Mouse (Mus musculus): ENCODE data around the gene Prrg1.
"Not testable (repeated sequence)": the region's sequence is repeated elsewhere in the genome, so short reads cannot be mapped to it uniquely, and the experiment has no call there.

The Prrg1 gene

DNA sequence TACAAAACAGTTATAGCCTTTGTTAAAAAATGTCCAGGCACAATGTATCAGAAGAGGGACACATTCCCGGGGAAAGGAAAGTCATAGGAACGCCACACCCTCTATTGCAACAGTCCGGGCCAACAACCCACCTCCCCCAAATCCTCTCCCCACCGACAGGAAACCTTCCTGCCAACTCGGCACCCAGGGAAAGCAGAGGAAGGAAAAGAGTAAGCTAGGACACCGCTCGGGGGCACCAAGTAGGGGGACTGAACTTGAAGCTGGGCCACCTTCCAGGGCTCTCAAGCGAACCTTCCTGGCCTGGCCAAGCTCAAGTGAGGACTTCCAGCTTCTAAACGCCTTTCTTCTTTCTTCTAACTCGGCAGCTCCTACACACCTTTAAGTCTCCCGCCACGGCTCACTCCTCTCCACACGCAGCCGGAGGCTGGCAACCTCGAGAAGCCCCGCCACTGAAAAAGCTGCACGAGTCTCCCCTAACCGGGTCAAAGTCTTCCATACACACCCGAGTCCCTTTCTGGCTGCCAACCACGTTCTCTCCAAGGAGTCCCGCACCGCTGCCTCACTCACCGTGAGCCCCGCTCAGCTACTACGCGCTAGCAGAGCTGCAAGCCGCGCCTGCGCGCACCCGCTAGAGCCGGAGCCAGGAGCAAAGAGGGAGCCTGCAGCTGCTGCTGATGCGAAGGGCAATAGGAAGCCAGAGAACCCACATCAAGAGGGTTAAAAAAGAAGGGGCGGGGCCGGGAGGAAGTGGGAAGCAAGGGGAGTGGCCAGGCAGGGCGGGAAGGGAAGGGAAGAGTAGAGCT is at the start of gene Prrg1:
Prrg1 (minus strand) TSS at position 695 of the 803 bp plus-strand sequence.
- DNase-seq (ENCODE audit: low spot score) = peak; percentile 10

DNA sequence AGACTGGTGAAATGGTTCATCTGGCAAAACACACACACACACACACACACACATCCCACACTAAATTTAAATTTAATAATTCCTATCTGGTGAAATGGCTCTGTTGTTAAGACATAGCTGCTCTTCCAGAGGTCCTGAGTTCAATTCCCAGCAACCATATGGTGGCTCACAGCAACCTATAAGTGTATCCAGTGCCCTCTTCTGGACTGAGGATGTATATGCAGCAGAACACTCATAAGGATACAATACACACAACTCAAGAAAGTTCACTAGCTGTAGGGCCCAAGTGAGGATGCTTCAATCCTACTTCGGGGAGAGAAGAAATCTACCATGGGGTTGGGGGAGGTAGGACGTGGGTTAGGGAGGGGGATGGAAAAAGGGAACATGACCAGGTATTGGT is 22.1 kb upstream of the Prrg1 start:
- DNase-seq (ENCODE audit: low spot score) = no peak

DNA sequence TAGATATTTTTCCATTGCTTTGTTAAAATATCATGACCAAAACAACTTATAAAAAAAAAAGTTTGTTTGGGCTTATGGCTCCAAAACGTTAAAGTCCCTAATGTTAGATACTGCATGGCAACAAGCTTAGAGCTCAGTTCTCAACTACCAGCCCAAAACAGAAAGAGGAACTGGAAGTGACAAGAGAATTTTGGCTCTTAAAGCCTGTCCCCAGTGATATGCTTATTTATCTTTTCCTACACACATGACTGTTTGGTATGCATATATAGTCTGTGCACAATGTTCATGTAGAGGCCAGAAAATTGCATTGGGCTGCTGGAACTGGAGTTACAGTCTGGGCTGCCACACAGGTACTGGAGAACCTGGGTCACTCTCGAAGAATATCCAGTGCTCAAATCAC is 9.4 kb upstream of the Prrg1 start:
- DNase-seq (ENCODE audit: low spot score) = no peak

DNA sequence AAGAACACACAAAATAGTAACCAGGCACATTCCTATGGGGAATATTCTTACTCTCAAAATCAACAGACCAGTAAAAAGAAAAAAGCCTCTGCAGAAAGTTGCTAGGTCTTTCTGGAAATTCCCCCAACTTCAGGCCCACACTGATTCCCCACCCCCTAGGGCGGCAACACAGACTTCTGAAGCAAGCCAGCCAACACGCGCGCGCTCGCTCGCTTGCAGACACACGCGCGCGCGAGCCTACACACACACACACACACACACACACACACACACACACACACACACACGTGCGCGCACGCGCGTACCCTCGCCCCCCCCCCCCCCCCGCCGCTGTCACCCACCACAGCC is 868 bp downstream of the Prrg1 start:
- DNase-seq (ENCODE audit: low spot score) = no peak

DNA sequence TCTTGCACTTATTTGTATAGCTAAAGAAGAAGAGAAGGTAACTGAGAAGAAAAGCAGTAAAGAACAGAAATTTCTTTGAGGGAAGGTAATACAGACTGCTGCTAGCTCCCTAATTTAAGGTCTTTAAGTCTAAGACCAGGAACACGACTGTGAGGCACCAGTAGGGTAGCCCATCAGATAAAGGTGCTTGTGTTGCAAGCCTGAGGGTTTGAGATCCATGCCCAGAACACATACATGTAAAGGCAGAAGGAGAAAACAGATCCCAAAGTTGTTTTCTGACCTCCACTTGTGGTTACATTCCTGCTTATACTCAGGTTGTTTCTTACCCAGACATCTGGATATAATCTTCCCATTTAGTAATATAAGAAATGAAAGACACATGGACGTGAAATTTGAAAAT is 20.2 kb downstream of the Prrg1 start:
- DNase-seq (ENCODE audit: low spot score) = no peak

DNA sequence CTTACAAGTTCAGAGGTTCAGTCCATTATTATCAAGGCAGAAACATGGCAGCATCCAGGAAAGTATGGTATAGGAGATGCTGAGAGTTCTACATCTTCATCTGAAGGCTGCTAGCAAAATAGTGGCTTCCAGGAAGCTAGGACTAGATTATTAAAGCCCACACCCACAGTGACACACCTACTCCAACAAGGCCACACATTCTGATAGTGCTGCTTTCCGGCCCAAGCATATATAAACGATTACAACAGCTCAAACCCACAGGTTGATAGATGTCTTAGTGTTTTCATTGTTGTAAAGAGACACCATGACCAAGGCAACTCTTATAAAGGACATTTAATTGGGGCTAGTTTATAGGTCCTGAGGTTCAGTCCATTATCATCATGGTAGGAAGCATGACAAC is 30.3 kb downstream of the Prrg1 start:
- DNase-seq (ENCODE audit: low spot score) = no peak

DNA sequence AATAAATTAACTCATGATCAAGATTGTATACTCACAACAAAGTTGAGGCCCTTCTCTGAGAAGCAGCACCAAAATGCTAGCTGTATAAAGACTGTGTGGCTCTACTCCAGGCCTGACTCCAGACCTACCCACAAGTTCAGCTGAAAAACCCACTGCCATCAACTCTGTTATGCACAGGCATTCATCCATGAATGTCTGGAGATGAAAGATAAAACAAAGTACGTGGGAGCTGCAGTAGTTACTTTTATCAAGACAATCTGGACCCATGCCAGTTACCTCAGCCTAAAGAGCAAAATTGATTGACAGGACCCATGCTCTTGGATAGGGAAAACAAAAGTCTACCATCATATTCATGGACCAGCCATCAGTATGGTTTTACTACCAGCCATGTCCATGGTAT is 31.0 kb downstream of the Prrg1 start:
- DNase-seq (ENCODE audit: low spot score) = no peak

DNA sequence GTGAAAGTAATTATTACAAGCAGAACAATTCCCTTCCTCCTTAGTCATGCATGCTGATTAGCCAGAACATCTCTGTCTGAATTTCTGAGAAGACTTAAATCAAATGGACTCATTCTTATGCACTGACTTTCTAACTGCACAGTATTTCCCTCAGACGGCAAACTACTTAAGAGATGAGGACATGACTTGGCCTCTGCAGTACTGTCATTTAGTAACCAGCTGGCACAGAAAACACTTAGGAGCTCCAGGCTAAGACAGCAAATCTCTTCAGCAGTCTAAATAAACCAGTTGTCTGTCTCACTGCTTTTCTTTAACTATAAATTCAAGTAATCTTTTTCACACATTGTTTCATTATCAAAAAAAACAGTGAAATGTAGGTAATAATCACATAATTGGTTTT is 36.0 kb downstream of the Prrg1 start:
- no peak for DNase-seq (ENCODE audit: low spot score)

DNA sequence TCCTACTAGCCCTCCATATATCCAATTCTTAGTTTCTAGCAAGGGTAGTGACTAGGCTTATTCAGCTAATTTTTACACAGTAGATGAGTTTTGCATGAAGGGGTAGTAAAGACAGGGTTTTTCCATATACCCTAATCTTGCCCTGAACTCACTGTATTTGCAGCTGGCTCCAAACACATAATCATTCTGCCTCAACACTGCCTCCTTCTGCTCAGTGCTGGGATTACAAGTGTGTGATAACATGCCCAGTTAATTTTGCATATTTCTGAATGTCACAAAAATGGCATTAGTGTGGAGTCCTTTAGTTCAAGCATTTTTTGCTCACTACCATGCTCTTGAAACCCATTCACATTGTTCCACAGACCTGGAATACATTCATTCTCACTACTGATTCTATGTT is 44.0 kb downstream of the Prrg1 start:
- DNase-seq (ENCODE audit: low spot score) = no peak

DNA sequence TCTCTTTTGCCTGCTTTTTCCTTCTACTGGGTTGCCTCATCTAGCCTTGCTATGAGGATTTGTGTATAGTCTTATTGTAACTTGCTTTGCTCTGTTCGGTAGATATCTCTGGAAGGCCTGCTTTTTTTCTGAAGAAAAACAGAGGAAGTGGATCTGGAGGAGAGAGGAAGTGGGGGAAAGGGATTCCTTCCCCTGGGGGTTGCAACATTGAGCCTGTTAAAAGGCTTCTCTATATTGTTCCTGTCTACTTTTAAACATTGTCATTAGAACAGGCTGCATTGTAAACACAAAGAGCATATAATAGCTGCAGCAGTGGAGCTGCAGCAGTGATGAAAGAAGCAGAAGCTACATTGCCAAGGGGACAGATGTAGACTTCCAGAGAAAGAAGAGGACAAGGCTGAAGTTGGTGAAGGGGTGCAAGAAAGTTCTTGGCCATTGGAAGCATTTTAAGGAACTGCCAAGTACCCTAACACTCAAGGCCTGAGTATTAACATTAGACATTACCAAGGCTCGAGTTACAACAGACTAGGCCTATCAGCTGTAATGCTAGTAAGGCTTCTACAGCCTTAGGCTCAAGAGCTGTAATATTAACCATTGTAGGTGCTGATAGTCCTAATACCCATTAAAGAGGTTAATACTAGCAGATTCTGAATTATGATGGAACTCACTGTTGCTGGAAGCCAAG is 44.9 kb downstream of the Prrg1 start:
- DNase-seq (ENCODE audit: low spot score) = no peak

DNA sequence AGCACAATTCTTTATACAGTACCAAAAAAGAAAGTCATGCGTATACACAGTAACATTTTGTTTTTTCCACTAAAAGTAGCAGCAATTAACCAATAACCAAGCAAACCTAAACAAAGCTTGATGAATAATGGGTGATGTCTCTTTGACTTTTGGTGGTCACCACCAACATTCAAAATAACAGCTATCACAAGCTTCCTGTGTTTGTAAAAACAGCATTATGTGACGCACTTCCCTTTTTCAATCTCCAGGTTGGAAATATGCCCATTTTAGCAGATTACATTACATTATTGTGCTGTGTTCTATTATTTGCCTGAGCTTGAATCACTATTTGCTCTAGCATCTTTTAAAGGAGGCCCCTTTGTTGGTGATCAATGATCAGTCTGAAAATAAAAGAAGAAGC is 65.4 kb downstream of the Prrg1 start:
- no peak for DNase-seq (ENCODE audit: low spot score)

DNA sequence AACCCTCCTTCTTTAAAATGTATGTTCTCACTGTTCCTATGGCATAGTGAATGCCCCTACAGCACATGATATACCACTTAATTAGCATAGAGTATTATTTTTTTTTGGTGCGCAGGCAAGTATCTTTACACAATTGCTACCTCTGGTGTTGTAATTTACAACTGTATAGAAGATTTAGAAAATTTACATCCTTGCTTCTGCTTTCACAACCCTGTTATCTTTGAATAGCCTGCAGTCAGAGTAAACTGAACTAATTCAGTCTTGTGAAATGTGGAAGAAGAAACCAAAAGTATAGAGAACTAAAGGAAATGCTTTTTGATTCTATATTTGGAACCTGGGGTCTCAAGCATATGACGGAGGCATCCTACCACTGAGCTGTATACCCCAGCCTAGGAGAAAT is 100.7 kb downstream of the Prrg1 start:
- no peak for DNase-seq (ENCODE audit: low spot score)

DNA sequence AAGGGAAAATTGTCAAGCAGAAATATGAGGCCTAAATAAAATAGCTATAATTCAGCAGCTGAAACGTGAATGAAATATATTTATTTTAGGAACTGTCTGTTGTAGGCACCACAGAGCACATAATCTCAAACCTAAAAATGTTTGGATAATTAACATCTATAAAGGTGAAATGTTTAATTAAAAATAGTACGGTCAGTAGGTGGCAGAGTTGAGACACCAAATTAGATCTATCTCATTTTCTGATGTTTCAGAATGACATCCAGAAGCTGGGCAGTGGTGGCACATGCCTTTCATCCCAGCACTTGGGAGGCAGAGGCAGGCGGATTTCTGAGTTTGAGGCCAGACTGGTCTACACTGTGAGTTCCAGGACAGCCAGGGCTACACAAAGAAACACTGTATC is 104.0 kb downstream of the Prrg1 start:
- no peak for DNase-seq (ENCODE audit: low spot score)

DNA sequence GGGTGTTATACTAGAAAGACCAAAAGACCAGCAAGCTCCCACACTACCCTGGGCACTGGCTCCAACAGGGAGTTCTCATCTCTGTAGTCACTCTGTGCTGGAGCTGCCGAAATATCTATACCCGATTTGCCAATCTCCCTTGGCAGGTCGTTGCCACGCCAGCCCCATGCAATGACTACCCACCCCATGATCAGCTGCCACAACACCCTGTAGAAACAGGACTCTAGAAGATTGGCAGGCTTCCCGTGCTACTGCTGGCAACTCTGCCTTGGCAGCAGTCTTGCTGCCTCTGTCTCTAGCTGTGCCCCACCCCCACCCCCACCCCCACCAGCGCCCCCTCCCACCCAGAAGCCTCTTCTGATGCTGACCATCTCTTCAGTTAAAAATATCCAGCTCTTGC is 149.3 kb downstream of the Prrg1 start:
- DNase-seq (ENCODE audit: low spot score) = no peak

DNA sequence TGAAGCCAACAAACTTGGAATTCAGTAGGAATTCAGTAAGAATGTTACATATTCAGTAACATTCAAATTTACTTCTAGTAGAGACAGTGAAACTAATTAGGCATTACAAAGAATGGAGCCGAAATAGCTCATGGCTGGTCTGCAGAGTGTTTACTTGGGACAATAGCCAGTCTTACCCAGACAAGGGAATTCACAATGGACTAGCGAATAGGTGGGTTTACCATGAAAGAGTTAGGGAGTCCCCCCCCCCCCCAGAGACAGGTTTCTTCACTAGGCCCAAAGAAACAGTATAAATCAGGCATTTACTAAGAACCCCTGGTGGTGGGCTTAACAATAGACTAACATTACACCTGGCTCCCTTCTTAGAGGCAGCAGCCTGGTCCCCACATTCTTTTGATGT is 180.3 kb downstream of the Prrg1 start:
- not testable (repeated sequence) for DNase-seq (ENCODE audit: low spot score)
